Mouse (Mus musculus) E14TG2a.4 (cell line): ENCODE measurements around the gene Nat8f3.
"Not testable (repeated sequence)": the region's sequence is repeated elsewhere in the genome, so short reads cannot be mapped to it uniquely, and the experiment has no call there.

Experiments
- CTCF ChIP-seq: conservative IDR thresholded peaks from 2 replicates; pipeline ENCODE4 v1.5.1; 2014; ENCODE audit warnings: low read length
- POU5F1 ChIP-seq: IDR thresholded peaks from 2 replicates; pipeline ENCODE4 v1.6.1; 2014; ENCODE audit warnings: low read length, borderline replicate concordance

DNA sequence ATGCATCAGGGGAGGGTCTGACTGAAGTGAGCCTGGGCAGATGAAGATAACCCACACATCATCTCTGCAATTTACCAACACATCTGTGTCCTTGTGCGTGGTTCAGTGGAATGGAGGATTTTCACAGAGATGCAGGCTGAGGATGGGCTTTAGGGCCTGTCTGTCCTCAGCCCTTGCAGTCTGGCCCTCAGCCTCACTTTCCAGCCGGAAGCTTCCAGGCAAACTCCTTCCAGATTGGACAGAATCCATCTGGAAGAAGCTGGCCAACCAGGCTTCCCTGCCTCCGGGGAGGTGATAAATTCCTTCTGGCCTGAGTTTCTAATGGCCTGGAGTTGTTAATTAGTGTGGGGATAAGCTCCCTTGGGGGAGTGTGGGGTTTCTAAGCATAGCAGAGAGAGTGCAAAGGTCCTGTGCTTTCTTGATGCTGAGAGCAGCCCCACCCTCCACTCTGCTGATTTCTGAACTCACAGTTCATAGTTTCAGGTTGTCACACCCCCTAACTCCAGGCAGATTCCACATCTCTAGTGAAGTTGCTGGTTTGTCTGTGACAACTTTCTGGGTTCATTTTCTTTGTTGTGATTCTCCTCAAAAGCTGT lies 45.5 kb upstream of the Nat8f3 start:
- not testable (repeated sequence) for TF ChIP-seq CTCF, POU5F1
